Mouse (Mus musculus): ENCODE measurements around the gene Arhgap15.

Gene Arhgap15

GRCm38 (mm10) chr2:44444938-44445337 lies 696.3 kb downstream of the Arhgap15 start:
- DNase-seq (ENCODE audit: low read depth) = no peak
